Mouse (Mus musculus): ENCODE results near the gene Mylk.

DNA sequence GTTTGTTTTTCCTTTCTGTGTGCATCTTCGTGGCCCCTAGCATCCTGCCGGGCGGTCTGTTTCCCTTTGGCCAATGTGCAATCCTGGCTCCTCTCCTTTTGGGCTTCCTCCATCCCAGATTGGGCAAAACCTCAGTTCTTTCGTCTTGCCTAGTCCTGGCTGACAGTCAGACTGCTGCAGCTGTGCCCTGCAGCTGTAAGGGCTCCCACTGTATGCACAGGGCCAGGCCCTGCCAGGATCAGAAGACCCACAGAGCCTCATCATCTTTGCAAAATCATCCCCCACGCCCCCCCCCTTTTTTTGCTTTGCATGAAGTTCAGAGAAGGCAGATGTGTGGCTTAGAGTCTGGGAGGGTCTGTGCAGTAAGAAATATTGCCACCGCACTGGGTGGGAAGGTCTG lies 110.1 kb downstream of the Mylk start:
- TF ChIP-seq POLR2A (IDR thresholded peaks at IDR 0.05; ENCODE audit: borderline replicate concordance, insufficient read depth, low read length), result no peak
- no peak for TF ChIP-seq CTCF (IDR thresholded peaks at IDR 0.05; ENCODE audit: borderline replicate concordance, insufficient read depth, low read depth, low read length)

All from cerebellum, adult 2 months (tissue).